19 mouse cellular contexts compared by ENCODE assay signal in genomic region chr3:138655479-138655878, GRCm38 (mm10).
DNase-seq lines count a peak whose midpoint lies in the region; ATAC-seq and TF ChIP-seq lines count a peak whose summit lies in the region.
"Had no signal": no experiment of that assay in that cellular context is flagged by ENCODE, and none has a peak within 500 bp of the region (broad histone marks: within the 10 kb centered on the region; RNA-seq: fewer than 3 reads in every experiment).

No protein-coding gene starts in this region.

- no peak overlapping the region for H3K4me2 ChIP-seq in embryonic facial prominence, embryonic 13.5 days
- no peak overlapping the region for H3K4me2 ChIP-seq in limb, embryonic 14.5 days (replicated peaks; ENCODE audit: low read depth, low read length, severe bottlenecking)
- no peak overlapping the region for H3K4me2 ChIP-seq in neural tube, embryonic 15.5 days
- H3K4me2 ChIP-seq: heart, embryonic 15.5 days; hindbrain, embryonic 13.5 days; liver, embryonic 11.5 days; midbrain, embryonic 12.5 days had no signal

- TF ChIP-seq POLR2A in limb, embryonic 14.5 days (IDR thresholded peaks at IDR 0.05; ENCODE audit: borderline replicate concordance, extremely low read depth, insufficient read depth, insufficient read length) = no peak

- no peak for ATAC-seq in embryonic facial prominence, embryonic 13.5 days (ENCODE audit: insufficient number of reproducible peaks, insufficient read depth, low FRiP score, low TSS enrichment, low read depth)
- ATAC-seq in limb, embryonic 14.5 days (ENCODE audit: low FRiP score, low read depth) = 0 out of 2 replicates have a peak, but pooled peaks have one; percentile 10
- ATAC-seq in neural tube, embryonic 15.5 days (ENCODE audit: low FRiP score) = no peak
- ATAC-seq: liver, postnatal 0 days had no signal

- 31% methylated on average over 3 of the region's 3 CpGs for WGBS in embryonic facial prominence, embryonic 13.5 days
- 86% methylated on average over 3 of the region's 3 CpGs for WGBS in embryonic facial prominence, embryonic 10.5 days
- 49% methylated on average over 3 of the region's 3 CpGs for WGBS in limb, embryonic 14.5 days
- 95% methylated on average over 3 of the region's 3 CpGs for WGBS in limb, embryonic 10.5 days
- WGBS in neural tube, embryonic 15.5 days = 80% methylated on average over 3 of the region's 3 CpGs

- H3K27me3 ChIP-seq in embryonic facial prominence, embryonic 13.5 days = no peaks in the 10 kb centered on the region
- H3K27me3 ChIP-seq in embryonic facial prominence, embryonic 10.5 days (replicated peaks; ENCODE audit: low read depth, poor library complexity, severe bottlenecking) = no peaks in the 10 kb centered on the region
- H3K27me3 ChIP-seq in limb, embryonic 14.5 days (ENCODE audit: control insufficient read depth, insufficient read depth, low read length) = no peaks in the 10 kb centered on the region
- H3K27me3 ChIP-seq in limb, embryonic 10.5 days (ENCODE audit: low read depth, poor library complexity, severe bottlenecking) = no peaks in the 10 kb centered on the region
- H3K27me3 ChIP-seq in neural tube, embryonic 15.5 days (replicated peaks) = no peaks in the 10 kb centered on the region
- H3K27me3 ChIP-seq: heart, embryonic 15.5 days; hindbrain, embryonic 13.5 days; midbrain, embryonic 12.5 days had no signal

- no peak overlapping the region for H3K9ac ChIP-seq in embryonic facial prominence, embryonic 13.5 days
- no peak overlapping the region for H3K9ac ChIP-seq in limb, embryonic 14.5 days (ENCODE audit: low read depth, low read length, severe bottlenecking)
- H3K9ac ChIP-seq in neural tube, embryonic 15.5 days (replicated peaks) = no peak overlapping the region
- H3K9ac ChIP-seq: heart, embryonic 15.5 days; hindbrain, embryonic 13.5 days; liver, postnatal 0 days; midbrain, embryonic 12.5 days had no signal

- no peak overlapping the region for H3K4me3 ChIP-seq in embryonic facial prominence, embryonic 13.5 days
- H3K4me3 ChIP-seq in embryonic facial prominence, embryonic 10.5 days = no peak overlapping the region
- no peak overlapping the region for H3K4me3 ChIP-seq in limb, embryonic 14.5 days (replicated peaks; ENCODE audit: low read length)
- H3K4me3 ChIP-seq in limb, embryonic 10.5 days = no peak overlapping the region
- no peak overlapping the region for H3K4me3 ChIP-seq in neural tube, embryonic 15.5 days (replicated peaks)
- H3K4me3 ChIP-seq: erythroblast, embryonic 14.5 days; gastrocnemius, adult 2 months; heart, embryonic 15.5 days; hindbrain, embryonic 13.5 days; midbrain, embryonic 12.5 days had no signal

- peaks cover 37% of the 10 kb centered on the region for H3K4me1 ChIP-seq in embryonic facial prominence, embryonic 13.5 days
- peaks cover 5% of the 10 kb centered on the region; the same call in 1 of the 2 replicates for H3K4me1 ChIP-seq in embryonic facial prominence, embryonic 10.5 days
- H3K4me1 ChIP-seq in limb, embryonic 14.5 days (ENCODE audit: control insufficient read depth, insufficient read depth, low read length) = peaks cover 5% of the 10 kb centered on the region; the same call in 1 of the 2 replicates
- H3K4me1 ChIP-seq in limb, embryonic 10.5 days = peaks cover 20% of the 10 kb centered on the region
- H3K4me1 ChIP-seq in neural tube, embryonic 15.5 days = no peaks in the 10 kb centered on the region; the same call in 1 of the 2 replicates
- H3K4me1 ChIP-seq: heart, embryonic 15.5 days; midbrain, embryonic 12.5 days had no signal

- H3K36me3 ChIP-seq in embryonic facial prominence, embryonic 13.5 days = no peaks in the 10 kb centered on the region
- no peaks in the 10 kb centered on the region for H3K36me3 ChIP-seq in embryonic facial prominence, embryonic 10.5 days (replicated peaks)
- H3K36me3 ChIP-seq in limb, embryonic 14.5 days (ENCODE audit: control insufficient read depth, insufficient read depth, low read length) = no peaks in the 10 kb centered on the region
- H3K36me3 ChIP-seq in limb, embryonic 10.5 days = no peaks in the 10 kb centered on the region
- H3K36me3 ChIP-seq in neural tube, embryonic 15.5 days = no peaks in the 10 kb centered on the region
- H3K36me3 ChIP-seq: heart, embryonic 15.5 days; hindbrain, embryonic 13.5 days; midbrain, embryonic 12.5 days had no signal

- peaks cover 7% of the 10 kb centered on the region; the same call in 1 of the 2 replicates for H3K9me3 ChIP-seq in embryonic facial prominence, embryonic 13.5 days
- peaks cover 15% of the 10 kb centered on the region; the same call in 1 of the 2 replicates for H3K9me3 ChIP-seq in embryonic facial prominence, embryonic 10.5 days
- H3K9me3 ChIP-seq in limb, embryonic 14.5 days (ENCODE audit: control insufficient read depth, low read length) = no peaks in the 10 kb centered on the region
- H3K9me3 ChIP-seq in limb, embryonic 10.5 days (replicated peaks) = peaks cover 3% of the 10 kb centered on the region; the same call in 1 of the 2 replicates
- no peaks in the 10 kb centered on the region for H3K9me3 ChIP-seq in neural tube, embryonic 15.5 days (replicated peaks)
- H3K9me3 ChIP-seq: heart, embryonic 15.5 days; hindbrain, embryonic 13.5 days had no signal

- no peak for DNase-seq in embryonic facial prominence, embryonic 10.5 days (ENCODE audit: low spot score)
- DNase-seq in limb, embryonic 14.5 days (ENCODE audit: low spot score) = no peak
- DNase-seq in limb, embryonic 10.5 days (ENCODE audit: low spot score) = no peak
- peak; percentile 61 for DNase-seq in 3T3-L1 (ENCODE audit: low read depth, low spot score)
- DNase-seq in frontal cortex, postnatal 36 days (ENCODE audit: low spot score in 2 of 2) = no peak
- DNase-seq: cerebellum, adult 2 months; gastrocnemius, adult 2 months; heart, postnatal 36 days; kidney, adult 11 months; liver, postnatal 0 days; lung, postnatal 14 days; thymus, postnatal 36 days had no signal

- peak overlapping the region; percentile 34 for H3K27ac ChIP-seq in embryonic facial prominence, embryonic 13.5 days
- no peak overlapping the region for H3K27ac ChIP-seq in embryonic facial prominence, embryonic 10.5 days (replicated peaks)
- no peak overlapping the region for H3K27ac ChIP-seq in limb, embryonic 14.5 days (replicated peaks; ENCODE audit: low read depth, low read length)
- H3K27ac ChIP-seq in limb, embryonic 10.5 days = no peak overlapping the region
- peak overlapping the region; percentile 10; the same call in 1 of the 2 replicates for H3K27ac ChIP-seq in neural tube, embryonic 15.5 days (replicated peaks)
- H3K27ac ChIP-seq: gastrocnemius, adult 2 months; heart, embryonic 15.5 days; midbrain, embryonic 12.5 days had no signal

Comparison
In these comparisons a context has a peak if more than half of its experiments do, and no peak if none do; other contexts are left out.
1. H3K27ac ChIP-seq: peak in embryonic facial prominence, embryonic 13.5 days (single experiment) and neural tube, embryonic 15.5 days (single experiment); none in embryonic facial prominence, embryonic 10.5 days (single experiment), limb, embryonic 14.5 days (single experiment) and limb, embryonic 10.5 days (single experiment).